Mouse (Mus musculus) lung, postnatal 36 days (tissue): ENCODE measurements around the gene Nthl1.
"Not testable (repeated sequence)": the region's sequence is repeated elsewhere in the genome, so short reads cannot be mapped to it uniquely, and the experiment has no call there.

Source experiments
- DNase-seq: peaks from one replicate; pipeline ENCODE4 v3.0.0; 2022; ENCODE audit warnings: mixed read lengths

Nthl1 gene

GRCm38 (mm10) chr17:24651835-24652234 is 19.4 kb downstream of the Nthl1 start:
- no peak for DNase-seq

- DNase-seq = peak; percentile 94
These were observed 21.7 kb downstream of the Nthl1 start for GRCm38 (mm10) chr17:24653967-24654710.

GRCm38 (mm10) chr17:24654969-24655368 is 22.5 kb downstream of the Nthl1 start:
- no peak for DNase-seq

- peak; percentile 53 for DNase-seq
These were observed 25.7 kb downstream of the Nthl1 start, which contains the start of gene Npw for GRCm38 (mm10) chr17:24658017-24658758. Npw (minus strand) TSS chr17:24658457.

- DNase-seq = not testable (repeated sequence)
These were observed 34.5 kb downstream of the Nthl1 start for GRCm38 (mm10) chr17:24667011-24667410.

GRCm38 (mm10) chr17:24667416-24667815 is 34.9 kb downstream of the Nthl1 start:
- DNase-seq = peak; percentile 91

GRCm38 (mm10) chr17:24669214-24669544 is 36.7 kb downstream of the Nthl1 start:
- not testable (repeated sequence) for DNase-seq

- DNase-seq = peak; percentile 97
These were observed 37.2 kb downstream of the Nthl1 start, which contains the start of gene Zfp598 for GRCm38 (mm10) chr17:24669545-24670245. Zfp598 (plus strand) TSS chr17:24669687.

- no peak for DNase-seq
These were observed 37.9 kb downstream of the Nthl1 start for GRCm38 (mm10) chr17:24670246-24670844.

GRCm38 (mm10) chr17:24671346-24671745 is 38.9 kb downstream of the Nthl1 start:
- no peak for DNase-seq

GRCm38 (mm10) chr17:24672141-24672540 is 39.7 kb downstream of the Nthl1 start:
- DNase-seq = peak; percentile 88

GRCm38 (mm10) chr17:24674277-24674676 is 41.8 kb downstream of the Nthl1 start:
- DNase-seq = no peak

- DNase-seq = peak; percentile 90
These were observed 43.7 kb downstream of the Nthl1 start for GRCm38 (mm10) chr17:24676187-24676586.

- no peak for DNase-seq
These were observed 44.4 kb downstream of the Nthl1 start for GRCm38 (mm10) chr17:24676877-24677276.

GRCm38 (mm10) chr17:24677500-24678080 is 45.1 kb downstream of the Nthl1 start:
- no peak for DNase-seq

GRCm38 (mm10) chr17:24686514-24686913 is 54.0 kb downstream of the Nthl1 start:
- peak; percentile 73 for DNase-seq

GRCm38 (mm10) chr17:24687146-24687595 is 54.7 kb downstream of the Nthl1 start:
- peak; percentile 84 for DNase-seq

- DNase-seq = no peak
These were observed 55.1 kb downstream of the Nthl1 start for GRCm38 (mm10) chr17:24687599-24687998.
